Mouse (Mus musculus): ENCODE data around the gene Gm10799.

GRCm38 (mm10) chr2:104032056-104032455 lies 36.3 kb downstream of the Gm10799 start:
- TF ChIP-seq POLR2A (IDR thresholded peaks at IDR 0.05; ENCODE audit: borderline replicate concordance, extremely low read depth, low read depth, low read length) (no peak), CTCF (IDR thresholded peaks at IDR 0.05; ENCODE audit: insufficient read depth, low read length) (no peak)
